Mouse (Mus musculus): ENCODE data around the gene Neto2.
"Not testable (repeated sequence)": the region's sequence is repeated elsewhere in the genome, so short reads cannot be mapped to it uniquely, and the experiment has no call there.

The Neto2 gene

DNA sequence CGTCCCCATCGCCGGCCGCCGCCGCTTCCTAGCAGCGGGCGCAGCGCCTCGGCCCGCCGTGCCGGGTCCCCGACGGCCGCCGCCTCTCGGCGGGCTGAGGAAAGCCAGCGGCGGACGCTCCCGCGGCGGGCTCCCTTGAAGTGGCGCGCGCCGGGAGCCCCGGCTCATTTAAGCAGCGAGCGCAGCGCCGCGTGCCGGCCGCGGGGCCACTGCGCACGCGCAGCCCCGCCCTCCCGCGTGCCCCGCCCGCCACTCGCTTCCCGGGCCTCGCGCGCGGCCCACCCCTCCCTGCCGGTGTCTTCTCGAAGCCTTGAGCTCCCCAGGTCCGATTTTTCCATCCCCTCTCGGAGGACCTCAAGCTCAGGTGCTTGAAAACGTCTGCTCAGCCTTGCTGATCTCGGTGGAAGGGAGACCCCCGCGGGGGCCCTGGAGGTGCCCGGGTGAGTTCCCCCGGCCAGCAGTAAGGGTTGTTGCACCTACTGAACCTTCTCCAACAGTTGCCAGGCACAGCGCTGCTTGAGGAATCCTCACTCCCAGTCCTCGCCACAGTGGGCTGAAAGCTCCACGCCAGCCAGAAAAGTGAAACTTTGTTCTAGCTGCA lies at the start of gene Neto2:
Neto2 (minus strand) TSS at position 174 of the 601 bp plus-strand sequence.
- DNase-seq (ENCODE audit: low spot score), result peak; percentile 81

DNA sequence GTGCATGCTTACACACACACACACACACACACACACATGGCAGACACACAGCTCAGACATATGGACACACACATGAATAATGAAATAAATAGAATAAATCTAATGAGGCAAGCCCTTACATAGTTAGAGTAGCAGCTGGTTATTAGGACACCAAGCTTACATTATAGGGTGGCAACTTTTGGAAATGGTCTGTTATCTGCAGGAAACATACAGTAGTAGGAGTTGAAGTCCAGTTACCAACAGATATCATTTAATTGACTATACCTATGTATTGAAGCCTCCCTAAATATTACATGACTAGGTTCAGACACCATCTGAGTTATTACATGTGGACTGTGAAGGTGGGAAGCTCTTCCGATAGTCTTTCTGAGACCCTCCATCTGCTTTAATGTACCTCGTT lies 44.3 kb upstream of the Neto2 start:
- DNase-seq (ENCODE audit: low spot score), result no peak

DNA sequence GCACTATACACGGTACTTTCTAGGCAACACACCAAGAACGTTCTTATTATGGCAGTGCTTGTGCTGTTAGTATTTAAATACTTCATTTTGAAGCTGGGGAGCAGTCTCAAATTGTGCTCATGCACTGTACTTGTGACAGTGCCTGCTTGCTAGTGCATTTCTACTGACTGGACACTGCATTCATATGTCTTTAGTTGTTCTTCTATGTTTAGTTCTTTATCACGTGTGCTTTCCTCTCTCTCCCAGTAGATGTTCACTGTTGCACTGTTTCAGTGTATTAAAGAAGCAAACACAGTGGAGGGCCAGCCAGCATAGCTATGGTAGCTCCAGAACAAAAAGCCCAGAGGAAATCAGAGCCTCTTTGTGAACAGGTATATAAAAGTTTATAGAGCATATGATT lies 29.8 kb upstream of the Neto2 start:
- DNase-seq (ENCODE audit: low spot score), result no peak

DNA sequence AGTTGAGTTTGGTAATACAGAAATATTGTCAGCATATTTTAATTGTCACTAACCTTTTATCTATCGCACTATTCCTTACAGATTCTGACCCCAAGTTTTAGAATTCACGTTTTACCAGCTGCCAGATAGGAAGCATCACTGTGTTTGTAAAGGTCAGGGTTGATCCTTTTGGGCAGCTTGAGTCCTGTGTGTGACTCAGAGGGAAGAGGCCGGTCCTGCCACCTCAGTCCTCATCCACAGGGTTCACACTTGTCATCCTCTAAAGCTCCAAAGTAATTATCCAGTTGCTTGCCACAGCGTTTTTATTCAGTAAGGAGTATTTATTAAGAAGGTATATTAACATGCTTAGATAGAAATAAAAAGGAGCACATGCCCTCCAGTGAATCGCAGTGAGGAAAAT lies 16.5 kb upstream of the Neto2 start:
- no peak for DNase-seq (ENCODE audit: low spot score)

DNA sequence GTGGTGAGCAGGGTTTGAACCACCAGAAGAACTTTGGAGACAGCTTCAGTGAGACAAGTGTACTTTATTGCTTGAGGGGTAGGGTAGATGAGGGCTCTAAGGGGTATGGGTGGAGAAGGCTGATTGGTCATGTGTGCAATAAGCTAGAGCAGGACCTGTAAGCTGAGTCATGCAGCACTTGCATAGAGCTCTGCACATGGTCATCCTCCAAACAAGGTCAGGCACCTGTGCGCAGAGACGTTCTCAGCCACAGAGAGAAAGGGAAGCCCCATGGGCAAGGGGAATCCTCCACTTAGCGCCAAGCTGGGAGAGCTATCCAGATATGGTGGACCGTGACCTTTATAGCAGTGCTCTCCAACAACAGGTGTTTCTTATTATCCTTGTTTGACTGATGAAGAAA lies 16.0 kb upstream of the Neto2 start:
- no peak for DNase-seq (ENCODE audit: low spot score)

DNA sequence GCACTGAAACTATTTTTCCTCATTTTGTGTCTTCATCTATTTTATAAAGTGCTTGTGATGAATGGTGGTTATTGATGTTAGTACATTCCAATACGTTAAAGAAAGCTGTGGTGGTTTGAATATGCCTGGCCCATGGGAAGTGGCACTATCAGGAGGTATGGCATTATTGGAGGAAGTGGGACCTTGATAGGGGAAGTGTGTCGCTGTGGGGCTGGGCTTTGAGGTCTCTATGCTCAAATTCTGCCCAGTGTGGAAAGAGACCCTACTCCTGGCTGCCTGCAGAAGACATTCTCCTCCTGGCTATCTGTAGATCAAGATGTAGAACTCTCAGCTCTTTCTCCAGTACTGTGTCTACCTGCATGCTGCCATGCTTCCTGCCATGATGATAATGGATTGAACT lies 6.3 kb upstream of the Neto2 start:
- no peak for DNase-seq (ENCODE audit: low spot score)

DNA sequence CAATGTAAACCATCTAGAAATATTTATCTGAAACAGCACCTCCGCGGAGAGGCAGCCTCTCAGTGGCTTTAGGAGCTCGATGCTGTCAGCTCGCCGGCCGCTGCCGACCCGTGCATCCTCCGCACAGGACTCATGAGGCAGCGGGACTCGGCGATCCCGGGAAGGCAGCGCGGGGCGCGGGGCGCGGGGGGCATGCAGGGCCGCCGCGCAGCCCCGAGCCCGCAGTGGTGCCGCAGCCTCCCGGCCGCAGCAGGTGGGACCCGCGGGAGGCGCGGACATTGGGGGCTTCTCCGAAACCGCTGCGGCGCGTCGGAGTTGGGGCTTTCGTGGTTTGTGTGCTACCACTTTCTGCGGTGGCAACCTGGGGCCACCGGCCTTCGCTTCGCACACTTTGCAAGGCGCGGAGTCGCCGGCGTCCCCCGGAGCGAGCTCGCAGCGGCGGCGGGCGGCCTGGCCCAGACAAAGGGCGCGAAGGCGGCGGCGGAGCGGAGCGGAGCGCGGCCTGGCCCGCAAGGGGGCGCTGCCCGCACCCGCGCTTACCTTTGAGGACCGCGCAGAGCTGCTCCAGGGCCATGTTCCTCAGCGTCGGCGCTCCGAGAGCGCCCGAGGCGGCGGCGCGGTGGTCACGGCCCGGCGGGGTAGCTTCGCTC lies 498 bp downstream of the Neto2 start:
- DNase-seq (ENCODE audit: low spot score), result peak; percentile 80

DNA sequence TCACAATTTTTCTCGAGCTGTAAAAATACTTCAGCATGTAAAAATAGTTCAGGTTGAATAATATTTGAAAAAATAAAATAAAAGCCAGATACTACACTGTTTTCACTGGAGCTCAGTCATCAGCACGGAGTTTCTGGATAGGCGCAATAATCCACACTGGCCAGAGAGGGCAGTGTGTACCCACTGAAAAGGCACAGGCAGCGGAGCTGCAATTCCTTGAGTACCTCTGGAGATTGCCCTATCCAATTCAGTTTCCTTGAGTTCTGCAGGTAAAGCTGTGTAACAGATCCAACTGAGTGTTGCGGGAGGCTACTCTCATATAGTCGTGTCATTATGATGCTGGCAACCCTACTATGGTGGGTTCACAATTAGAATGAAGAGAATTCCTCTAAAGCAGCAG lies 1.7 kb downstream of the Neto2 start:
- peak; percentile 68 for DNase-seq (ENCODE audit: low spot score)

DNA sequence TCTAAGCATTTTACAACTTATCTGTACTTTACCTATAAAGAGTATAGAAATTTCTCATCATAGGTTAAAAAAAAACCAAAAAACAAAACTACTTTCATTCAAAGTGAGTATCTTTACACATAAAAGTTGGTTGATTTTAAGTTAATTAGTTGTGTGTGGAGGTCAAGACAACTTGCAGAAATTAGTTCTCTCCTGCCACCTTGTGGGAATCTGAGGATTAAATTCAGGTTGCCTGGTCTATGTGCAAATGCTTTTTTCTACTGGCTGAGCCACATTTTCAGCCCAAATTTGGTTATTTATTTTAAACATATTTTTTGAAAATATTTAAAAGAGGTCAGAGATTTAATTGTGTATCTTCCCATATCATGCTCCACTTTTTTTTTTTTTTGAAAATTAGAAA lies 35.6 kb downstream of the Neto2 start:
- DNase-seq (ENCODE audit: low spot score), result no peak

DNA sequence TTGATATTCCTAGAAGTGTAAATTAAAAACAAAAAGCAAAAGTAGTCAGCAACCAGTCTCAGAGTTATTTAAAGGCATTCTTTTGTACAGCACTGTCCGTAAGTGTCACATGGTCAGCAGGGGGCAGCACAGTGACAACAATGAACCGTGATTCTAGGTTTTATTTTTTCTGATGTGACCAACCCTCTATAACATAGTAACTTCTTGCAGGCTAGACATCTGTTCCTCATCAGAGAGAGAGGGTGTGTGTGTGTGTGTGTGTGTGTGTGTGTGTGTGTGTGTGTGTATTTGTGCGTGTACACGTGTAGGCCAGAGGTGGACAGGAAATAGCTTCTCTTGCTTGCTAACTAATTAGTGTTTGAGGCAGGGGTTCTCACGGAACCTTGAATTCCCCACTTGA lies 38.7 kb downstream of the Neto2 start:
- peak; percentile 76 for DNase-seq (ENCODE audit: low spot score)

DNA sequence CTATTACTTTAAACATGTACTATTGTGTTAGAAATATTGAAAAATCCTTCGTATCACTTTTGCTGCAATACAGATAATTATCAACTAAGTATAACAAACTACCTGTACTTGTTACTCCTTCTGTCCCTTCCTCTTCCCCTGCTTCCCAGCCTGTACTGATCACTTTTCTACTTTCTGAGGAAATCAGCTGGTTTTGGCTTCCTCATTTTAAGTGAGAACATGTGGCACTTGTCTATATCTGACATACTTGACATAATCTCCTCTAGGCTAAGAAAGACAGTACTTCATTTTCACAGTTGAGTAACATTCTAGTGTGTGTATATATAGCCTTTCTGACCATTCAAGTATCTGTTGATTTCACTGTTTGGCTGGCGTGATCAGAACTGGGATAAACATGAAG lies 49.5 kb downstream of the Neto2 start:
- DNase-seq (ENCODE audit: low spot score), result no peak

DNA sequence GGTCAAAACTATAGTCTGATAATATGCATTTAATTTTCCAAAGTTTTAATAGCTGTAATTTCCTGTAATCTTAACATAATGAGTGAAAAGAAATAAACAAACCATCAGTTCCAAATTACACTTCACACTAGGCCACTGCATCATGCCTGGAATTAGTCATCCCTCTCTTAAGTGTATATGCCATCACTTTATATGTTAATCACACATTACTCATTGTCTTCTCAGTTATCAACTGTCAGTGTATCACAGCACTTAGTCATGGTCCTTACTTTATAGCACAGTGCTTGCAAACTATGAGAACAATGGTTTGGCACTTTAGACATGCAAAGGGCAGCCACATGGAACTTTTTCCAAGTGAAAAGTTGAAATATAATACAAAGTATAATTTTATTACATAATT lies 52.2 kb downstream of the Neto2 start:
- no peak for DNase-seq (ENCODE audit: low spot score)

DNA sequence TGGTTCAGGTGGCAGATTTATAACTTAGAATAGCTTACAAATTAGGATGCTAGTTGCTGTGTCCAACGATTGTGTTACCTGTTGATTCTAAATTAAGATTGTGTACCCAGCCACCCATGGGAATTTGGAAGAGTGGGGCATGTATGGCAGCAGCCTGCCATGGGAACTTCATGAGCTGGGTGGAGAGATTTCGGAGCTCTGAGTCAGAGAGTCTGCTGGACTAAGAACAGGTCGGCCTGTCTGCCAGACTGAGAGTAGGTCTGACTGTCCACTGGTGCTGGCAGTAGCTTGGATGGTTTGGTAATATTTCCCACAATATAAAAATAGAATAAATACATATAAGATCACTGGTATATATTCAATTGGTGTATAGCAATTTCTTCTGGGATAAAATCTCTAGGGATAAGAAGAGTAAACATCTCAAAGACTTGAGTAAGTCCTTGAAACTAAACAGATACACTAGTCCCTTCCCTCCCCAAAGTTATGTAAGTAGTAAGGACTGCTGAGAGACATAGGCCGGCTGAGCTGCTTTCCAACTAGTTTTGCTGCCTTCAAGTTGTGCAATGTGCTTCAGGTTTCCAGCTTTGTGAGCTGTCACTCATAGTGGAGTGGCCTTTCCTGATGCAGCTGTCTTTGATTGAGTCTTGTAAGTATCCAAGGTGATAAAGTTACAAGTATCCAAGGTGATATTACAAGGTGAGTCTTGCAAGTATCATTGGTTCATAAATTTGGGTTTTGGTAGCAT lies 55.6 kb downstream of the Neto2 start:
- DNase-seq (ENCODE audit: low spot score), result no peak

DNA sequence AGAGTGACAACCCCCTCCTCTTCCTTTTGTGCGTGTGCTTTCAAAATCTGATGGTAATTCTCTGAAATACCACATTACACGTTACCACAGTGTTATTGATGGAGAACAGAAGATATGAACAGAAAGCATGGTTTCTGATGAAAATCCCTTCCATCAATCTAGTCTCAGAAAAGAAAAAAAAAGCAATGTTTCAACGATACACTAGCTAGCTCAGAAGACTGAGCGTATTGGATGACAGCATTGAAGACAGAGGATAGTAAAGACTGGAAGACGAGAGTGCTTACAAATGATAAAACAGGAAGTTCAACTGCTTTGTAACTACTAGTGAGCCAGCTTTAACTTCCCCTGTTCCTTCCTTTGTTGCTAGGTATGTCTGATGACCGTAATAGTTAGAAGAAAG lies 76.3 kb downstream of the Neto2 start:
- DNase-seq (ENCODE audit: low spot score), result no peak

DNA sequence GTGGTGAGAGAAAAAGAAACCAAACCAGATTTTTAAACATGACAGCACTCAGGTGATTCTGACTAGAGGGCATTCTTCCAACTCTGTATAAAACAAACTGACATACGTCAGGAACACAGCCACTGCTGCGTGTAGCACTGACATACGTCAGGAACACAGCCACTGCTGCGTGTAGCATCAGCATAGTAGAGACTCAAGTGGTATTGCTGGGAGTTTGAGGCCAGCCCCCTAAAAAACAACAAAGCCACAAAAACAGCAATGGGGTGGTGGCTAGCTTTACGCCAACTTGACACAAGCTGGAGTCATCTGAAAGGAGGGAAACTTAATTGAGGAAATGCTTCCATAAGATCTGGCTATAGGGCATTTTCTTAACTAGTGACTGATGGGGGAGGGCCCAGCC lies 77.5 kb downstream of the Neto2 start:
- DNase-seq (ENCODE audit: low spot score), result no peak

DNA sequence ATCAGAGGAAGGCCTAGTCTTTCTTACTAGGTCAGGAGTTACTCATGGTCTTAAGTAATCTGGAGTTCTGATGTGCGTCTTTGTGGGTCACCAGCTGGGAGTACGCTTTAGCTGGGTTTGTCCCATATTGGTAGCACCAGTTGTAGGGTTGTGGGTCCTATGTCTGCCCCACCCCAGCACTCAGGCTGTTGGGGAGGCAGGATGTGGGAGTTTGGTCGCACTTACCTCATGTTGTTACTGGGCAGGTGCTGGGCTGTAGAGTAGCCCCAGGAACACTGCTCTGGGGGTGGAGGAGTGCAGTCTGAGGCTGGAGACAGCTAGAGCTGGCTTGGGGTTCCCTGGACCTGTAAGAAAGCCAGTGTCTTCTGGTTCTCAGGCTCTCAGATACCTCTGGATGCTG lies 81.9 kb downstream of the Neto2 start:
- no peak for DNase-seq (ENCODE audit: low spot score)

DNA sequence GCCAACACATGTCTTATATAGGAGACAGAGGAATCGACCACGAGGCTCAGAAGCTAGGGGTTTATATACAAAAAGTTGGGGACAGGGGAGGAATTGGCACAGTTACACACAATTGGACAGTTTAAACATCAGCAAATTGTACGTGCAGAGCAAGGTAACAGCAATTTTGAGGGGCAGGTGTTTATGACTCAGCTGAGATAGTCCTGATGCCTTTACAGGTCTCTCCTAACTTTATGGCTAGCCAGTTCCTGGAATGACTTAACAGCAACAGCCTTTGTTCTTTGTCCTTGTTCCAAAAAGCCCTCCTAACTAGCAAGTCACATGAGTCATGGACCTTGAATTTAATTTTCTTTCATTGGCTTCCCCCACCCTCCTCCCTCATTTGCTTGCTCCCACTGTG lies 83.6 kb downstream of the Neto2 start:
- not testable (repeated sequence) for DNase-seq (ENCODE audit: low spot score)

DNA sequence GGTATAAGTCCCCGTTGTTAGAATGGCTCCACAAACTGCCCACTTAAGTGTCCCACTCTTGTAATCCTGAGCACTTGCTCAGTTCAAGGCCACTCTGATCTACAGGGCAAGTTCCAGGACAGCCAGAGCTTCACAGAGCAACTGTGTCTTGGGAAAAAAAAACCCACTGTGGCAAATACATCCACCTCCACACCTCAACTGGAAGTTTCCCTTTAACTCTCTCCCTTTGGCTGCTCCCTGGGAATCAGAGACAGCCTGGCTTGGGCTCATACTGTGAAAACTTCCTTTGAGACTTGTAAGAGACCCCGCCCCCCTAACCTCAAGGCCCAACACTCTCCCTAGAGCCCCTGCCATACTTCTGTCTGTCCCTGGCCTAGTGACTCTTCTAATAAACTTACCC lies 91.9 kb downstream of the Neto2 start:
- peak; percentile 31 for DNase-seq (ENCODE audit: low spot score)

DNA sequence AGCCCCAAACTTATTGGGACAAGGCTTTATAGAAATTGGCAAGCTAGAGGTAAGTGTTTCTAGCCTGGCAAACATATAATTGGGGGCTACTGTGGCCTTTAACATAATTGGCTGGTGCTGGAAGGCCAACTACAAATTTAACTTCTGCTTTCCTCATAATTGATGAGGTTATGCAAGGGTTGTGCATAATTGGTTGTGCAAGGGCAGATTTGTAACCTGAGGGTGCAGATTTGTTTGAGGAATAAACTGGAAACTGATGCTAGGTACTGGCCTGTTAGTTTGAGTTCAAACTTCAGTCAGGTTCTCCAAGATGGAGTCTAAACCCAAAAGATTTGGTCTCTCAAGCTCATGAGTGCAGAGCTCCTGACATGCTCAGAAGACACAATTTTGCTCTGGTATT lies 92.9 kb downstream of the Neto2 start:
- no peak for DNase-seq (ENCODE audit: low spot score)

DNA sequence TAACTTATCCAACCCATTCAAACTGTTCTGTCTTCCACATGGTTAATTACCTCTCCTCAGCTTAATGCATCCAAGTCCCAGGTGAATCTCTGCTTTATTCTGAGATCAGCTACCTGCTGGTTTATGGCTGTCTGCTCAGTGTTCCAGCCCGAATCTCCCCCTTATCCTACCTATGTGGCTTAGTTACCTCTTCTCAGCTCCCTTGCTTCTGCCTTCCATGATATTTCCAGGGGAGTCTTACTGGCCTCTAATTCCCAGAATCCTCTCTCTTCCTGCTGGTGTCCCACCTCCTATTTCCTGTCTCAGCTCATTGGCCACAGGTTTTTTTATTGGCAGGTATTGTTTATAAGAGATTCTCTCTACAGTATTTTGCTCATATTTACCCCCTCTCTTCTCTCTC lies 93.8 kb downstream of the Neto2 start:
- no peak for DNase-seq (ENCODE audit: low spot score)

DNA sequence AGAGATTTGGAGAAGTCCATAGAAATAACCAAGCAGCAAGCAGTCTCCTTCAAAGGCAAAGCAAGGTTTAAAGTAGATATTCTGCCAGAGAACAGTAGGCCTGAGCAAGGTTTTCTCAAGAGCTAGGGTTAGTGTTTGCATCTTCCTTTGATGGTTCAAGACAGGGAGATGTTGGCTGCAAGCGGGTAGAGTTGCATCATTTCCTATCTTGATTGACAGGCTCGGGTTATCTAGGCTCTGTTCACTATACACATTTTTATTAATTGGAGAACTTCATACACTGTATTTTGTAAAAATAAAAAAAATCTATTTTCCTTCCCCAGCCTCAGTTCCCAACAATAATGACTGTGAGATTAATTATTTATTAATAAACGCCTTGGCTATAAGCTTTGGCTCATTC lies 94.2 kb downstream of the Neto2 start:
- DNase-seq (ENCODE audit: low spot score), result no peak

DNA sequence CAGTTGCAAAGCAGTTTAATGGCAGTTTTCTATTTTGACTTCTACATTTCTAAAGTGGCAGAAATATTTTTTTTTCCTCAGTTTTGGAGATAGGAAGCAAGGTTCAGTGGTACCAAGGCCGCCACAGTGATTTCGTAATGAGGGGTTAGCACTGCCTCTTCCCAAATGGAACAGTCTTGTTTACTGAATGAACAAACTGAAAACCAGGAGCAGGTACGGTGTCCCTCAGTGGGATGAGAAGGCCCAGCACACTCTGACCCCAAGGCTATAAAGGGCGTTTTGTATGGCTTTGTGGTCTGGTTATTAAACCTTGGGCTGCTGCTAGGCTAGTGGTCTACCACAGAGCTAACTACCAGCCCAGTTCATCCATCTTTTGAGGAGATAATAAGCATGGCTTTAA lies 96.5 kb downstream of the Neto2 start:
- no peak for DNase-seq (ENCODE audit: low spot score)

DNA sequence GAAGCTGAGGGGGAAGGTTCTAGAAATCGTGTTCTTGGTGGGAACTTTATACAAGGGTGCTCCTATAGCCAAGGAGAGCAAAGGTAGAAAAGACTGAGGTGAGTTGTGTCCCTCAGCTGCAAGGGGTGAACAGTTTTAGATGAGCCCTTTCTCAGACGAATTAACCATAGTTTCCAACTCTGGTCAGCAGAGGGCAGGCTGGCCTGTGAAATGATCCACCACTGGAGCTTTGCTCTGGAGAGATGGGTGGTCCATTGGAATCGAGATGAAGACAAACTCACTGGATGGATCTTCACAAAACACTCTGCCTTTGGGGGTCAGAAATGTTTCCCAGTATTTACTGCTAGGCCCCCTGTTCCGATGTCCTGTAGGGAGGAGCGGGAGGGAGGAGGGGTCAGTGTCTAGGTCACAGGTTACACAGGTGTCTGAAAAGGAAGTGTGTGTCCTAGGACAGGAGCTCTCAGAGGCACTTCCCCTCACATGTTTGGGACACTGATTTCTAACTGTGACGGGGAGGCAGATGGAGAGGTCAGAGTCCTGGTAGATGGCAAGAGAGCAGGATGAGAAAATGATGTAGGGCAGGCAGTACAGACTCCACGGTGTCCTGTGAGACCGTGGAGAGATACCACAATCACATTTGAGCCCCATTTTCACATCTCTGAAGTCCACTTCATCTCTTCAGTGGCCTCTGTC lies 97.4 kb downstream of the Neto2 start:
- DNase-seq (ENCODE audit: low spot score), result peak; percentile 81
